Mouse (Mus musculus): ENCODE results near the gene Sema4f.

GRCm38 (mm10) chr6:82863380-82863874, 76.1 kb downstream of the Sema4f start:
- TF ChIP-seq POLR2A (IDR thresholded peaks at IDR 0.05; ENCODE audit: control insufficient read depth, low read depth, low read length) (no peak), CTCF (IDR thresholded peaks at IDR 0.05; ENCODE audit: control insufficient read depth, insufficient read depth, insufficient replicate concordance, low read depth, low read length) (no peak)
